In genomic region chr17:84596015-84596441, GRCm38 (mm10) we compare ENCODE assay signal across 12 mouse cellular contexts. TPM values are rescaled to one million over a fixed set of nuclear protein-coding genes. Genes with fewer than 3 reads are reported as not detected.
DNase-seq lines count a peak whose midpoint lies in the region; ATAC-seq and TF ChIP-seq lines count a peak whose summit lies in the region.
"Had no signal": no experiment of that assay in that cellular context is flagged by ENCODE, and none has a peak within 500 bp of the region (broad histone marks: within the 10 kb centered on the region; RNA-seq: fewer than 3 reads in every experiment).

No protein-coding gene starts in this region.

- H3K9ac ChIP-seq in midbrain, embryonic 14.5 days (replicated peaks; ENCODE audit: low read length): peak overlapping the region; percentile 24; the same call in 1 of the 2 replicates
- no peak overlapping the region for H3K9ac ChIP-seq in limb, embryonic 13.5 days

- 0 out of 2 replicates have a peak, but pooled peaks cover 9% of the 10 kb centered on the region for H3K4me1 ChIP-seq in midbrain, embryonic 14.5 days (ENCODE audit: control insufficient read depth, insufficient read depth, low read length)
- H3K4me1 ChIP-seq in midbrain, embryonic 10.5 days: peaks cover 10% of the 10 kb centered on the region; the same call in 1 of the 2 replicates
- peaks cover 32% of the 10 kb centered on the region for H3K4me1 ChIP-seq in limb, embryonic 13.5 days
- no peaks in the 10 kb centered on the region for H3K4me1 ChIP-seq in thymus, adult 2 months (replicated peaks; ENCODE audit: control insufficient read depth, insufficient read depth, low read length)

- no peak for TF ChIP-seq POLR2A in thymus, adult 2 months (IDR thresholded peaks at IDR 0.05; ENCODE audit: control insufficient read depth, extremely low read depth, insufficient read depth, low read length, poor library complexity)

- no peaks in the 10 kb centered on the region for H3K9me3 ChIP-seq in midbrain, embryonic 14.5 days (ENCODE audit: control insufficient read depth, low read length)
- no peaks in the 10 kb centered on the region; the same call in 1 of the 2 replicates for H3K9me3 ChIP-seq in midbrain, embryonic 10.5 days (replicated peaks)
- H3K9me3 ChIP-seq in limb, embryonic 13.5 days: no peaks in the 10 kb centered on the region
- H3K9me3 ChIP-seq: G1E had no signal

- WGBS in midbrain, embryonic 14.5 days: 42% methylated on average over 10 of the region's 10 CpGs
- WGBS in midbrain, embryonic 10.5 days: 61% methylated on average over 10 of the region's 10 CpGs
- WGBS in limb, embryonic 13.5 days: 22% methylated on average over 10 of the region's 10 CpGs
- WGBS in thymus, adult 2 months: 68% methylated on average over 10 of the region's 10 CpGs

- no peak for TF ChIP-seq CTCF in thymus, adult 2 months (IDR thresholded peaks at IDR 0.05; ENCODE audit: borderline replicate concordance, control insufficient read depth, extremely low read depth, insufficient read depth, low read length, poor library complexity)

- peak overlapping the region; percentile 33 for H3K4me2 ChIP-seq in midbrain, embryonic 14.5 days (ENCODE audit: low read length)
- H3K4me2 ChIP-seq in limb, embryonic 13.5 days (replicated peaks): peak overlapping the region; percentile 44

- 0 out of 2 replicates have a peak, but pooled peaks have one; percentile 41 for ATAC-seq in frontal cortex, adult (ENCODE audit: low TSS enrichment)
- peak; percentile 43; the same call in 1 of the 2 replicates for ATAC-seq in midbrain, embryonic 14.5 days (ENCODE audit: low FRiP score, low TSS enrichment)
- ATAC-seq in limb, embryonic 13.5 days (ENCODE audit: low FRiP score, low read depth): peak; percentile 76
- ATAC-seq in activated CD4-positive, CD25-positive, alpha-beta regulatory T cell, adult 4 months: no peak

- H3K27ac ChIP-seq in midbrain, embryonic 14.5 days (replicated peaks; ENCODE audit: low read depth, low read length): peak overlapping the region; percentile 66
- no peak overlapping the region for H3K27ac ChIP-seq in midbrain, embryonic 10.5 days (replicated peaks)
- H3K27ac ChIP-seq in limb, embryonic 13.5 days: peak overlapping the region; percentile 62
- H3K27ac ChIP-seq in thymus, adult 2 months (ENCODE audit: control insufficient read depth, insufficient read depth, low read length): no peak overlapping the region

- H3K4me3 ChIP-seq in midbrain, embryonic 14.5 days (replicated peaks; ENCODE audit: low read depth, low read length): no peak overlapping the region
- no peak overlapping the region for H3K4me3 ChIP-seq in midbrain, embryonic 10.5 days
- no peak overlapping the region for H3K4me3 ChIP-seq in limb, embryonic 13.5 days
- H3K4me3 ChIP-seq in thymus, adult 2 months (ENCODE audit: control insufficient read depth, insufficient read depth, low read length): no peak overlapping the region

- H3K36me3 ChIP-seq in midbrain, embryonic 14.5 days (ENCODE audit: control insufficient read depth, insufficient read depth, low read length): no peaks in the 10 kb centered on the region
- peaks cover 19% of the 10 kb centered on the region for H3K36me3 ChIP-seq in midbrain, embryonic 10.5 days
- H3K36me3 ChIP-seq in limb, embryonic 13.5 days: peaks cover 42% of the 10 kb centered on the region
- H3K36me3 ChIP-seq in thymus, adult 2 months (ENCODE audit: control insufficient read depth, insufficient read depth, low read length): no peaks in the 10 kb centered on the region
- H3K36me3 ChIP-seq: G1E had no signal

- no peaks in the 10 kb centered on the region for H3K27me3 ChIP-seq in midbrain, embryonic 14.5 days (ENCODE audit: control insufficient read depth, insufficient read depth, low read length)
- H3K27me3 ChIP-seq in midbrain, embryonic 10.5 days (ENCODE audit: low read depth, poor library complexity, severe bottlenecking): no peaks in the 10 kb centered on the region
- H3K27me3 ChIP-seq in limb, embryonic 13.5 days: no peaks in the 10 kb centered on the region
- no peaks in the 10 kb centered on the region for H3K27me3 ChIP-seq in thymus, adult 2 months (ENCODE audit: control insufficient read depth, insufficient read depth, low read length)

- no peak for DNase-seq in frontal cortex, adult 2 months (ENCODE audit: extremely low spot score in 1 of 2, low spot score in 1 of 2)
- peak; percentile 55 for DNase-seq in midbrain, embryonic 14.5 days
- DNase-seq in midbrain, embryonic 10.5 days (ENCODE audit: low spot score): no peak
- no peak for DNase-seq in thymus, adult 2 months
- no peak for DNase-seq in kidney, postnatal 4 days
- DNase-seq: cerebellum, adult 11 months; heart, postnatal 14 days; kidney, postnatal 14 days had no signal

RNA-seq across cellular contexts. Expression of gene Dync2li1, which starts 30.3 kb away (rescaled TPM):
- 25.2 and 29.6 TPM in 2 replicates for polyA plus RNA-seq in frontal cortex, adult 2 months (2012; rRNA removed)
- polyA plus RNA-seq in midbrain, embryonic 14.5 days (2014; fragmentation: Nextera tagmentation; extraction: Ambion mirVana): 31.9 and 36.2 TPM in 2 replicates
- 30.9 and 32.7 TPM in 2 replicates for polyA plus RNA-seq in midbrain, embryonic 10.5 days (2016; fragmentation: Nextera tagmentation; extraction: Ambion mirVana)
- polyA plus RNA-seq in limb, embryonic 13.5 days (2015; fragmentation: Nextera tagmentation; extraction: Ambion mirVana): 36.4 and 39.9 TPM in 2 replicates
- under 1 TPM; 0.65 to 0.97 TPM for polyA plus RNA-seq in activated CD4-positive, CD25-positive, alpha-beta regulatory T cell, adult 4 months (2017; shearing (Covaris generic))
- polyA plus RNA-seq in thymus, adult 2 months (2012; rRNA removed): 0.84 and 1.1 TPM in 2 replicates
- polyA plus RNA-seq: G1E had no signal

Comparison
In these comparisons a context has a peak if more than half of its experiments do, and no peak if none do; other contexts are left out.
1. H3K27ac ChIP-seq: peak in midbrain, embryonic 14.5 days (single experiment) and limb, embryonic 13.5 days (single experiment); none in midbrain, embryonic 10.5 days (single experiment) and thymus, adult 2 months (single experiment).
2. RNA of gene Dync2li1, which starts 30.3 kb away (polyA plus RNA-seq): 36.4 to 39.9 TPM in limb, embryonic 13.5 days, 31.9 to 36.2 TPM in midbrain, embryonic 14.5 days, 30.9 to 32.7 TPM in midbrain, embryonic 10.5 days and 25.2 to 29.6 TPM in frontal cortex, adult 2 months; 0.84 to 1.1 TPM in thymus, adult 2 months and 0.65 to 0.97 TPM in activated CD4-positive, CD25-positive, alpha-beta regulatory T cell, adult 4 months; every median in the first group is over 10 times any median in the second.